Mouse (Mus musculus): Measurements from ENCODE around the gene Ltbp4.

DNA sequence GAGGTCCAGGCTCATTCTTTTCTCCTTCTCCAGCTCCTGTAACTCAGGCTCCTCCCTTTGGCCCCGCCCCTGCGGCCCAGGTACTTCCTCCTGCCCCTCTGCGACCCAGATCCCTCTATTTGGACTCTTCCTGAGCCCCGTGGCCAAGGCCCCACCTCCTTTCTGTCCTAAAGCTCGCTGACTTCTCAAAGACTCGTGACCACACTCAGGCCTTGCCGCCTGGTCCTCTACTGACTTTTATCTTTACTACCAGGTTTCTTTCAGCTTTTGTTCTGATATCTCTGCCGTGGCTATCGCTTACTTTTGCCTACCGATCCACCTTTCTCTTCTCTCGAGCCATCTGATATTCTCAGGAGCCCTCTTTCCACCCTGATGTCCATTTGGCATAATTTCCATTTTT lies 30.5 kb upstream of the Ltbp4 start:
- TF ChIP-seq CTCF (IDR thresholded peaks at IDR 0.05; ENCODE audit: low read depth) (no peak), EP300 (optimal IDR thresholded peaks at IDR 0.05) (no peak)
